Mouse (Mus musculus) embryonic facial prominence, embryonic 12.5 days (tissue): ENCODE measurements around the gene Saal1. TPM values are rescaled to one million over a fixed set of nuclear protein-coding genes. Genes with fewer than 3 reads are reported as not detected.
A peak's percentile ranks its signal among the peaks of the same experiment; 100 is the strongest.

ENCODE experiments used
- ATAC-seq: fragments of 200-750 bp; cut with Nextera tagmentation; 2 replicates; pipeline ENCODE4 v1.8.0; 2017; ENCODE audit not compliant: insufficient number of reproducible peaks, insufficient read depth, low FRiP score, low TSS enrichment
- H3K27ac ChIP-seq: fragments of 300-500 bp; sonication (generic); 2 replicates; pipeline ENCODE4 v1.5.1; 2016; ENCODE audit warnings: mild to moderate bottlenecking
- H3K27me3 ChIP-seq: fragments of 300-500 bp; sonication (generic); 2 replicates; pipeline ENCODE4 v1.6.1; 2016; ENCODE audit warnings: mild to moderate bottlenecking, moderate library complexity
- H3K36me3 ChIP-seq: fragments of 300-500 bp; sonication (generic); 2 replicates; pipeline ENCODE4 v1.6.1; 2016; ENCODE audit warnings: mild to moderate bottlenecking
- H3K4me1 ChIP-seq: fragments of 300-500 bp; sonication (generic); 2 replicates; pipeline ENCODE4 v1.6.1; 2016
- H3K4me2 ChIP-seq: fragments of 300-500 bp; sonication (generic); replicated peaks from 2 replicates; pipeline ENCODE4 v1.6.1; 2016; ENCODE audit warnings: mild to moderate bottlenecking, moderate library complexity
- H3K4me3 ChIP-seq: fragments of 300-500 bp; sonication (generic); 2 replicates; pipeline ENCODE4 v1.5.1; 2016; ENCODE audit warnings: mild to moderate bottlenecking
- H3K9ac ChIP-seq: fragments of 300-500 bp; sonication (generic); 2 replicates; pipeline ENCODE4 v1.6.1; 2016; ENCODE audit warnings: mild to moderate bottlenecking, moderate library complexity
- H3K9me3 ChIP-seq: fragments of 300-500 bp; sonication (generic); 2 replicates; pipeline ENCODE4 v1.6.1; 2016; ENCODE audit warnings: mild to moderate bottlenecking, moderate library complexity
- WGBS: fragments of 180-500 bp; shearing (Covaris S2); methylation state at CpG from one replicate; pipeline ENCODE4 v1.1.7; 2016; 5-methylcytosine and 5-hydroxymethylcytosine counted together
- polyA plus RNA-seq: library from polyadenylated mRNA; unstranded; fragments of >200 nt; fragmentation: Nextera tagmentation; extraction: Ambion mirVana; gene quantifications from 2 replicates; pipeline ENCODE4 v1.2.1, GENCODE M21; 2016

Saal1 gene
- polyA plus RNA-seq, 1 experiment from 2014 or later: 37.3 TPM

GRCm38 (mm10) chr7:46723849-46724248, 13.4 kb upstream of the Saal1 start:
- Histone ChIP-seq H3K27me3 (no peaks in the 10 kb centered on the region), H3K9me3 (no peaks in the 10 kb centered on the region), H3K4me1 (no peaks in the 10 kb centered on the region), H3K27ac (no peak overlapping the region), H3K4me3 (no peak overlapping the region), H3K36me3 (no peaks in the 10 kb centered on the region), H3K4me2 (no peak overlapping the region), H3K9ac (no peak overlapping the region)
- ATAC-seq: no peak
- 92% methylated on average over 3 of the region's 3 CpGs for WGBS

GRCm38 (mm10) chr7:46723354-46723753, 12.9 kb upstream of the Saal1 start:
- Histone ChIP-seq H3K9ac (no peak overlapping the region), H3K27me3 (no peaks in the 10 kb centered on the region), H3K27ac (no peak overlapping the region), H3K9me3 (no peaks in the 10 kb centered on the region), H3K4me3 (no peak overlapping the region), H3K36me3 (no peaks in the 10 kb centered on the region), H3K4me2 (no peak overlapping the region), H3K4me1 (no peaks in the 10 kb centered on the region)
- 95% methylated on average over 6 of the region's 6 CpGs for WGBS
- ATAC-seq: no peak

- Histone ChIP-seq H3K4me1 (no peaks in the 10 kb centered on the region), H3K36me3 (no peaks in the 10 kb centered on the region), H3K4me2 (no peak overlapping the region), H3K9ac (no peak overlapping the region), H3K4me3 (no peak overlapping the region), H3K9me3 (no peaks in the 10 kb centered on the region), H3K27me3 (no peaks in the 10 kb centered on the region), H3K27ac (no peak overlapping the region)
- ATAC-seq: no peak
- WGBS: 72% methylated on average over 9 of the region's 9 CpGs
Measured at GRCm38 (mm10) chr7:46720460-46720859, 10.0 kb upstream of the Saal1 start.

- no peak overlapping the region for H3K4me3 ChIP-seq
- 0 out of 2 replicates have a peak, but pooled peaks have one; percentile 52 for ATAC-seq
- H3K9me3 ChIP-seq: no peaks in the 10 kb centered on the region
- H3K27me3 ChIP-seq: no peaks in the 10 kb centered on the region
- no peaks in the 10 kb centered on the region for H3K36me3 ChIP-seq
- H3K4me2 ChIP-seq: no peak overlapping the region
- no peaks in the 10 kb centered on the region for H3K4me1 ChIP-seq
- WGBS: 80% methylated on average over 7 of the region's 7 CpGs
- H3K9ac ChIP-seq: no peak overlapping the region
- H3K27ac ChIP-seq: no peak overlapping the region
Measured at GRCm38 (mm10) chr7:46719526-46719925, 9.0 kb upstream of the Saal1 start.

- no peaks in the 10 kb centered on the region for H3K36me3 ChIP-seq
- H3K4me3 ChIP-seq: no peak overlapping the region
- ATAC-seq: no peak
- no peak overlapping the region for H3K9ac ChIP-seq
- H3K9me3 ChIP-seq: no peaks in the 10 kb centered on the region
- no peaks in the 10 kb centered on the region for H3K4me1 ChIP-seq
- no peaks in the 10 kb centered on the region for H3K27me3 ChIP-seq
- H3K27ac ChIP-seq: no peak overlapping the region
- no peak overlapping the region for H3K4me2 ChIP-seq
- WGBS: 82% methylated on average over 7 of the region's 7 CpGs
Measured at GRCm38 (mm10) chr7:46718591-46719270, 8.3 kb upstream of the Saal1 start.

GRCm38 (mm10) chr7:46716897-46717296, 6.4 kb upstream of the Saal1 start:
- H3K9me3 ChIP-seq: no peaks in the 10 kb centered on the region
- no peak overlapping the region for H3K27ac ChIP-seq
- no peak overlapping the region for H3K4me3 ChIP-seq
- H3K4me2 ChIP-seq: no peak overlapping the region
- H3K36me3 ChIP-seq: no peaks in the 10 kb centered on the region
- no peaks in the 10 kb centered on the region for H3K4me1 ChIP-seq
- WGBS: 62% methylated on average over 5 of the region's 5 CpGs
- no peak overlapping the region for H3K9ac ChIP-seq
- no peak for ATAC-seq
- H3K27me3 ChIP-seq: no peaks in the 10 kb centered on the region

- no peak for ATAC-seq
- 88% methylated on average over 5 of the region's 5 CpGs for WGBS
- no peaks in the 10 kb centered on the region for H3K27me3 ChIP-seq
- no peak within 1 kb of the TSS for H3K27ac ChIP-seq
- H3K4me1 ChIP-seq: no peaks in the 10 kb centered on the region
- H3K9ac ChIP-seq: no peak within 1 kb of the TSS
- no peaks in the 10 kb centered on the region for H3K9me3 ChIP-seq
- H3K36me3 ChIP-seq: no peaks in the 10 kb centered on the region
- H3K4me2 ChIP-seq: no peak within 1 kb of the TSS
- H3K4me3 ChIP-seq: no peak within 1 kb of the TSS
Measured at GRCm38 (mm10) chr7:46715600-46715999, 5.1 kb upstream of the Saal1 start, which contains the start of gene Saa3. Gene Saa3, minus strand, starts transcription at chr7:46715700.

GRCm38 (mm10) chr7:46714518-46714917, 4.0 kb upstream of the Saal1 start:
- Histone ChIP-seq H3K36me3 (no peaks in the 10 kb centered on the region), H3K4me2 (no peak overlapping the region), H3K27ac (no peak overlapping the region), H3K9me3 (no peaks in the 10 kb centered on the region), H3K4me1 (peaks cover 2% of the 10 kb centered on the region), H3K4me3 (no peak overlapping the region), H3K9ac (no peak overlapping the region), H3K27me3 (no peaks in the 10 kb centered on the region)
- 35% methylated on average over 6 of the region's 6 CpGs for WGBS
- no peak for ATAC-seq

GRCm38 (mm10) chr7:46712250-46712649, 1.8 kb upstream of the Saal1 start:
- 71% methylated on average over 6 of the region's 6 CpGs for WGBS
- H3K4me3 ChIP-seq: no peak overlapping the region
- no peaks in the 10 kb centered on the region for H3K27me3 ChIP-seq

GRCm38 (mm10) chr7:46700521-46701025, 9.9 kb downstream of the Saal1 start:
- no peak for ATAC-seq
- 91% methylated on average over 6 of the region's 6 CpGs for WGBS
- no peak overlapping the region for H3K4me2 ChIP-seq

More at GRCm38 (mm10) chr7:46712250-46712649, 1.8 kb upstream of the Saal1 start:
- no peak for ATAC-seq
- Histone ChIP-seq H3K9me3 (no peaks in the 10 kb centered on the region), H3K4me1 (peaks cover 5% of the 10 kb centered on the region), H3K9ac (no peak overlapping the region), H3K4me2 (no peak overlapping the region), H3K36me3 (peaks cover 10% of the 10 kb centered on the region; the same call in 1 of the 2 replicates), H3K27ac (no peak overlapping the region)

GRCm38 (mm10) chr7:46696754-46697153, 13.7 kb downstream of the Saal1 start:
- Histone ChIP-seq H3K27me3 (no peaks in the 10 kb centered on the region), H3K27ac (no peak overlapping the region), H3K4me3 (no peak overlapping the region), H3K9ac (no peak overlapping the region), H3K36me3 (peaks cover 76% of the 10 kb centered on the region), H3K4me2 (no peak overlapping the region), H3K9me3 (no peaks in the 10 kb centered on the region), H3K4me1 (no peaks in the 10 kb centered on the region)
- ATAC-seq: no peak
- WGBS: 75% methylated on average over 1 of the region's 1 CpGs

More at GRCm38 (mm10) chr7:46700521-46701025, 9.9 kb downstream of the Saal1 start:
- Histone ChIP-seq H3K27me3 (no peaks in the 10 kb centered on the region), H3K4me3 (no peak overlapping the region), H3K27ac (no peak overlapping the region), H3K4me1 (no peaks in the 10 kb centered on the region), H3K9ac (no peak overlapping the region), H3K36me3 (peaks cover 98% of the 10 kb centered on the region), H3K9me3 (no peaks in the 10 kb centered on the region)

GRCm38 (mm10) chr7:46686827-46687226, 23.7 kb downstream of the Saal1 start:
- H3K27me3 ChIP-seq: no peaks in the 10 kb centered on the region
- no peak for ATAC-seq
- no peak overlapping the region for H3K27ac ChIP-seq
- no peaks in the 10 kb centered on the region for H3K9me3 ChIP-seq
- H3K4me3 ChIP-seq: no peak overlapping the region
- WGBS: 85% methylated on average over 5 of the region's 5 CpGs
- peaks cover 31% of the 10 kb centered on the region for H3K36me3 ChIP-seq
- no peak overlapping the region for H3K9ac ChIP-seq
- H3K4me1 ChIP-seq: no peaks in the 10 kb centered on the region
- H3K4me2 ChIP-seq: no peak overlapping the region
